Mouse (Mus musculus): ENCODE data around the gene Nrip3. TPM values are rescaled to one million over a fixed set of nuclear protein-coding genes. Genes with fewer than 3 reads are reported as not detected.
A peak's percentile ranks its signal among the peaks of the same experiment; 100 is the strongest.

The Nrip3 gene
- polyA plus RNA-seq, 1 experiment = not detected

- Histone ChIP-seq H3K4me1 (ENCODE audit: control insufficient read depth, insufficient read depth, low read length) (peaks cover 3% of the 10 kb centered on the region; the same call in 1 of the 2 replicates), H3K27ac (ENCODE audit: insufficient read depth, low read depth, low read length) (no peak overlapping the region), H3K4me3 (ENCODE audit: insufficient read depth, low read length) (no peak overlapping the region)
- TF ChIP-seq CTCF (IDR thresholded peaks at IDR 0.05; ENCODE audit: low read depth, low read length) (no peak), POLR2A (IDR thresholded peaks at IDR 0.05; ENCODE audit: borderline replicate concordance, low read depth, low read length) (no peak)
Observed at GRCm38 (mm10) chr7:109804355-109804754, 22.5 kb upstream of the Nrip3 start.

- TF ChIP-seq CTCF (IDR thresholded peaks at IDR 0.05; ENCODE audit: low read depth, low read length) = no peak
- TF ChIP-seq POLR2A (IDR thresholded peaks at IDR 0.05; ENCODE audit: borderline replicate concordance, low read depth, low read length) = no peak
- no peak overlapping the region for H3K4me3 ChIP-seq (ENCODE audit: insufficient read depth, low read length)
- peaks cover 3% of the 10 kb centered on the region; the same call in 1 of the 2 replicates for H3K4me1 ChIP-seq (ENCODE audit: control insufficient read depth, insufficient read depth, low read length)
- H3K27ac ChIP-seq (ENCODE audit: insufficient read depth, low read depth, low read length) = no peak overlapping the region
Observed at GRCm38 (mm10) chr7:109803516-109803915, 21.7 kb upstream of the Nrip3 start.

GRCm38 (mm10) chr7:109800626-109801025, 18.8 kb upstream of the Nrip3 start:
- no peak for TF ChIP-seq CTCF (IDR thresholded peaks at IDR 0.05; ENCODE audit: low read depth, low read length)
- TF ChIP-seq POLR2A (IDR thresholded peaks at IDR 0.05; ENCODE audit: borderline replicate concordance, low read depth, low read length) = no peak
- H3K27ac ChIP-seq (ENCODE audit: insufficient read depth, low read depth, low read length) = no peak overlapping the region
- no peaks in the 10 kb centered on the region for H3K4me1 ChIP-seq (ENCODE audit: control insufficient read depth, insufficient read depth, low read length)
- H3K4me3 ChIP-seq (ENCODE audit: insufficient read depth, low read length) = no peak overlapping the region

GRCm38 (mm10) chr7:109799168-109799567, 17.3 kb upstream of the Nrip3 start:
- no peak overlapping the region for H3K4me3 ChIP-seq (ENCODE audit: insufficient read depth, low read length)
- no peaks in the 10 kb centered on the region for H3K4me1 ChIP-seq (ENCODE audit: control insufficient read depth, insufficient read depth, low read length)
- TF ChIP-seq CTCF (IDR thresholded peaks at IDR 0.05; ENCODE audit: low read depth, low read length) = no peak
- no peak for TF ChIP-seq POLR2A (IDR thresholded peaks at IDR 0.05; ENCODE audit: borderline replicate concordance, low read depth, low read length)
- no peak overlapping the region for H3K27ac ChIP-seq (ENCODE audit: insufficient read depth, low read depth, low read length)

GRCm38 (mm10) chr7:109795564-109795963, 13.7 kb upstream of the Nrip3 start:
- no peaks in the 10 kb centered on the region for H3K4me1 ChIP-seq (ENCODE audit: control insufficient read depth, insufficient read depth, low read length)
- H3K27ac ChIP-seq (ENCODE audit: insufficient read depth, low read depth, low read length) = no peak overlapping the region
- TF ChIP-seq CTCF (IDR thresholded peaks at IDR 0.05; ENCODE audit: low read depth, low read length) = no peak
- TF ChIP-seq POLR2A (IDR thresholded peaks at IDR 0.05; ENCODE audit: borderline replicate concordance, low read depth, low read length) = no peak
- no peak overlapping the region for H3K4me3 ChIP-seq (ENCODE audit: insufficient read depth, low read length)

GRCm38 (mm10) chr7:109794556-109794955, 12.7 kb upstream of the Nrip3 start:
- Histone ChIP-seq H3K27ac (ENCODE audit: insufficient read depth, low read depth, low read length) (no peak overlapping the region), H3K4me3 (ENCODE audit: insufficient read depth, low read length) (no peak overlapping the region), H3K4me1 (ENCODE audit: control insufficient read depth, insufficient read depth, low read length) (no peaks in the 10 kb centered on the region)
- TF ChIP-seq CTCF (IDR thresholded peaks at IDR 0.05; ENCODE audit: low read depth, low read length) = no peak
- no peak for TF ChIP-seq POLR2A (IDR thresholded peaks at IDR 0.05; ENCODE audit: borderline replicate concordance, low read depth, low read length)

- no peak overlapping the region for H3K4me3 ChIP-seq (ENCODE audit: insufficient read depth, low read length)
- TF ChIP-seq CTCF (IDR thresholded peaks at IDR 0.05; ENCODE audit: low read depth, low read length) (peak; percentile 50; the same call in 1 of the 2 replicates), POLR2A (IDR thresholded peaks at IDR 0.05; ENCODE audit: borderline replicate concordance, low read depth, low read length) (no peak)
- no peaks in the 10 kb centered on the region for H3K4me1 ChIP-seq (ENCODE audit: control insufficient read depth, insufficient read depth, low read length)
- H3K27ac ChIP-seq (ENCODE audit: insufficient read depth, low read depth, low read length) = no peak overlapping the region
Observed at GRCm38 (mm10) chr7:109792759-109793158, 10.9 kb upstream of the Nrip3 start.

GRCm38 (mm10) chr7:109790818-109791217, 9.0 kb upstream of the Nrip3 start:
- no peak overlapping the region for H3K27ac ChIP-seq (ENCODE audit: insufficient read depth, low read depth, low read length)
- H3K4me3 ChIP-seq (ENCODE audit: insufficient read depth, low read length) = no peak overlapping the region
- H3K4me1 ChIP-seq (ENCODE audit: control insufficient read depth, insufficient read depth, low read length) = no peaks in the 10 kb centered on the region
- TF ChIP-seq POLR2A (IDR thresholded peaks at IDR 0.05; ENCODE audit: borderline replicate concordance, low read depth, low read length) (no peak), CTCF (IDR thresholded peaks at IDR 0.05; ENCODE audit: low read depth, low read length) (no peak)

- Histone ChIP-seq H3K4me3 (ENCODE audit: insufficient read depth, low read length) (no peak overlapping the region), H3K27ac (ENCODE audit: insufficient read depth, low read depth, low read length) (no peak overlapping the region), H3K4me1 (ENCODE audit: control insufficient read depth, insufficient read depth, low read length) (no peaks in the 10 kb centered on the region)
- no peak for TF ChIP-seq CTCF (IDR thresholded peaks at IDR 0.05; ENCODE audit: low read depth, low read length)
- TF ChIP-seq POLR2A (IDR thresholded peaks at IDR 0.05; ENCODE audit: borderline replicate concordance, low read depth, low read length) = no peak
Observed at GRCm38 (mm10) chr7:109787860-109788259, 6.0 kb upstream of the Nrip3 start.

- no peaks in the 10 kb centered on the region for H3K4me1 ChIP-seq (ENCODE audit: control insufficient read depth, insufficient read depth, low read length)
- TF ChIP-seq POLR2A (IDR thresholded peaks at IDR 0.05; ENCODE audit: borderline replicate concordance, low read depth, low read length) = no peak
- TF ChIP-seq CTCF (IDR thresholded peaks at IDR 0.05; ENCODE audit: low read depth, low read length) = no peak
Observed at GRCm38 (mm10) chr7:109783281-109783680, 1.5 kb upstream of the Nrip3 start.

GRCm38 (mm10) chr7:109781087-109781469, 747 bp downstream of the Nrip3 start:
- H3K4me3 ChIP-seq (ENCODE audit: insufficient read depth, low read length) = peak overlapping the region; percentile 52
- no peaks in the 10 kb centered on the region for H3K4me1 ChIP-seq (ENCODE audit: control insufficient read depth, insufficient read depth, low read length)
- no peak overlapping the region for H3K27ac ChIP-seq (ENCODE audit: insufficient read depth, low read depth, low read length)
- no peak for TF ChIP-seq POLR2A (IDR thresholded peaks at IDR 0.05; ENCODE audit: borderline replicate concordance, low read depth, low read length)

More at GRCm38 (mm10) chr7:109783281-109783680, 1.5 kb upstream of the Nrip3 start:
- no peak overlapping the region for H3K27ac ChIP-seq (ENCODE audit: insufficient read depth, low read depth, low read length)
- no peak overlapping the region for H3K4me3 ChIP-seq (ENCODE audit: insufficient read depth, low read length)

All from bone marrow macrophage, adult 2 months (primary cell).